Mouse (Mus musculus) WW6 (cell line): ENCODE results near the gene Trp53rkb.
"Not testable (repeated sequence)": the region's sequence is repeated elsewhere in the genome, so short reads cannot be mapped to it uniquely, and the experiment has no call there.

Experiments
- DNase-seq: peaks from one replicate; pipeline ENCODE4 v3.0.0-alpha.2; 2013; ENCODE audit warnings: low read depth, low spot score

Trp53rkb gene

GRCm38 (mm10) chr2:166792355-166792754 is at the start of gene Trp53rkb:
Gene Trp53rkb, plus strand, starts transcription at chr2:166792531.
- DNase-seq, result no peak

GRCm38 (mm10) chr2:166743504-166743903 is 48.8 kb upstream of the Trp53rkb start:
- DNase-seq, result no peak

DNA sequence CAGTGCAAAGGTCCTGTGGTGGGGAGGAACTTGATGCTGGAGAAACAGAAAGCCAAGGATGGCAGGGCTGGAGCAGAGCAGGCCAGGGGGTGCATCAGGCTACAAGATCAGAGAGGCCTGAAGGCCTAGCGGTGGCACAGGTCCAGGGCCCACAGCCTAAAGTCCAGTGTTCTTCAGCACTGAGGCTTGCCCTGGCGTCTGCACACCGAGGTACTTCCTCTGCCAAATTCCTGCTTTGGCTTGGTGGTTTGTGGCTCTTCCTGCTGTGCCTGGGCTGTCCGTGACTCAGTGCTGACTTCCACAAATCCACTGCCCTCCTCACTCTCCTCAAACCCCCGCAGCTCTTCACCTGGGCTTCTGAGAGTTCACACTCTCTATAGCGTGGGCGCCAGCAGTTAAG is 47.9 kb upstream of the Trp53rkb start:
- no peak for DNase-seq

- no peak for DNase-seq
Measured at GRCm38 (mm10) chr2:166745849-166746248, 46.5 kb upstream of the Trp53rkb start.

DNA sequence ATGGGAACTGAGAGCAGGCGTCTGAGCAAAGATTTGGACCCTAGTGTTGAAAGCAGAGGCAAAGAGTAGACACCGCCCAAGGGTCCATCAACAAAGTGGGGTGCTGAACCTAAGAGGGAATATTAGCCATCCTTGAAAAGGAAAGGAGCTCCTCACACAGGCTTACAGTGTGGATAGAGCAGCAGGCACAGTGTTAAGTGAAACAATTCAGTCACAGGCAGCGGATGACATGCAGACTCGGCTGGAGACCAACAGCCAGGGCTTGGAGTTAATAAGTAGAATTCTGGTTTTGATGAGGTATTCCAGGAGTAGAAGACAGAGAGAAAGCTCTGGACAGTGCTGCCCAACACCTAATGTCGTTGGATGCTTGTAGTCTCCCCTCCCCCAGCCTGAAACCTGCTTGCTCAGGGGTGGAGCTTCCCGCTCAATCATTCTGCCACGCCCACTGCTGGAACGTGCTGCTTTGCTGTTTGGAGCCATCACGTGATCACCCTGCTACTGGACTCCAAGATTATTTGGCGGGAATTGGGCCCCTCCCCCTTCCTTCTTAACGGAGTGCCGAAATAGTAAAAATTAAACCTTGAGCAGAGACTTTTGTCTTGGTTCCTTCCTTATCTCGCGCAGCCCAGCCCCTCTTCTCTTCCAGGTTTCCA is 45.9 kb upstream of the Trp53rkb start:
- DNase-seq, result not testable (repeated sequence)

- no peak for DNase-seq
Measured at GRCm38 (mm10) chr2:166750620-166751191, 41.6 kb upstream of the Trp53rkb start.

DNA sequence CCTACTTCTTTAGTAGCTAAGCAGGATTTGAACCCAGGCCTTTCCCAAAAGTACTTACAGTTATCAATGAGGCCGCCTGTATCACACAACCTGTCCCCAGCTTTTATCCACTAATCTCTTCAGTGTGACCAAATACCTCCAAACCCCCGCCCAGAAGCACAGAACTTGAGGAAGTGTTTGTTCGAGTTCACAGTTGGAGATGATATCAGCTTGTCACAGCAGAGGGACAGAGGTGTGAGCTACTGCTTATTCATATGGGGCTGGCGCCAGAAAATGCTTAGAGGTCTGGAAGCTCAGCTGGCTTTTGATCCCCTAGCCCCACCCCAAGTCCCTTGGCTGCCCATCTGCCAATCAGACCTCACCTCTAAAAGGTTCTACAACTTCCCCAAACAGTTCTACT is 38.1 kb upstream of the Trp53rkb start:
- no peak for DNase-seq

GRCm38 (mm10) chr2:166754760-166755159 is 37.6 kb upstream of the Trp53rkb start:
- no peak for DNase-seq

DNA sequence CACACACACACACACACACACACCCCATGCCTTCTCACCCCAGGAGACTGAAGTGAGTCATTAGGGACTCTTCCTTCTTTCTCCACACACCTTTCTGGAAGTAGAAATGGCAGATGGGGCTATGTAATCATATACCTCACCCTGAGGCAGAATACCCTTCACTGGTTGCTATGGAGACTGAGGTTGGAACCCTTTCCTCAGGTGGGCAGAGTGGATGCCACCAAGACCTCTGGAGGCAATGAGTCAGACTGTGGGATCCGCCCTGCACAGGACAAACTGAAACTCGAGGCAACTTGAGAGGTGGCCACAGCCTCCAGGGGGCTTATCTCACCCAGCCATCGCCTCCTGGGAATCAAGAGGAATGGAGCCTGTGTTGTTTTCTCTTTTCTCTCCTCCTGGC is 34.4 kb upstream of the Trp53rkb start:
- no peak for DNase-seq

- DNase-seq, result no peak
Measured at GRCm38 (mm10) chr2:166764051-166764450, 28.3 kb upstream of the Trp53rkb start.

DNA sequence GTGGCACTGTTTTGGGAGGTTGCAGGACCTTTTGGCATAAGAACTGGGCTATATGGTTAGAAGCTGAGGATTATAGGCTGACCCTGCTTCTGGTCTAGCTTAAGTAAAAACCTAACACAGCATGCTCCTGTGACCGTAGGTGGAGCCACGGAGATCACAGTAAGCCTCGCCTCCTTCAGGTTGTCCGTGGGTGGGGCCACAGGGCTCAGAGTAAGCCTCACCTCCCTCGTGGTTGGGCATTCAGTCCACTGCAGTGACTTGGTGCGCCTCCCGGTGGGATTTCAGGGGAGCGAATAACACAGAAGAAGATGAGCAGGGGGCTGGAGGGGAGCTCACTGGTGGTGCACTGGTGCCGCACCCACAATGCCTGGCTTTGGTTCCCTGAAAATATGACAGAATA is 24.7 kb upstream of the Trp53rkb start:
- no peak for DNase-seq

DNA sequence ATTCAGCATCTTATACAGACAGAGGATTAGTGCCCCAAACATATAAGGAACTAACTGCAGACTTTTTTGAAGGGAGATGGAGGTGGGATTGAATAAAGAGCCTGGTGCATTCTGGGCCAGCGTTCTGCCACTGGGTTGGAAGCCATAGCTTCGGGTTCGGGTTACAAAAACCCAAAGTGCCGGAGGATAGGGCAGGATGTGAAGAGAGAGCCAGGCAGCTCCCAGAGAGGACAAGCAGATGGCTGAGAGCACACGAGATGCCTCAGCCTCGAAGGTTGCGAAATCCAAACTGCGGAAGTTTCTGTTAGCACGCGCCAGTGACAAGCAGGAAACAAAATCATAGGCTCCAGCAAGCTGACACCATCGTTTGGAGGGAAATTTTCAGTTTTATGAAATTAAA is 20.9 kb upstream of the Trp53rkb start:
- no peak for DNase-seq

- no peak for DNase-seq
Measured at GRCm38 (mm10) chr2:166773587-166773986, 18.7 kb upstream of the Trp53rkb start.

DNA sequence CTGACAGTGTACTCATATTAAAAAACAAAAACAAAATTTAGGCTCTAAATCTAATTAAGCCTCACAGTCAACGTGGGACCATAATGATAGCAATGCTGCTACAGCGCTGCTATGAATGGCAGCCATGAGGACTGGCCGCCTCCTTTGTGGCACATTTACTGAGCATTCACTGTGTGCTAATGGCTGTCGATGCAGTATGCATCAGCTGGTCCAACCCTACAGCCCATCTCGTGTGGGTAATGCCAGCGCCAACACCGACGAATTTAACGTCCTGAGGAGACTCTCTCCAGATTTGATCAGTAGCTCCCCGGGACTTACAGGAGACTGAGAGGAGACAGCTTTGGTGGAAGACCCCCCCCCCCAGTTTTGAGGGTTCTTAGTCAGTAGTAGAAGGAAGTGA is 18.1 kb upstream of the Trp53rkb start:
- DNase-seq, result no peak

- DNase-seq, result no peak
Measured at GRCm38 (mm10) chr2:166775357-166775893, 16.9 kb upstream of the Trp53rkb start.

DNA sequence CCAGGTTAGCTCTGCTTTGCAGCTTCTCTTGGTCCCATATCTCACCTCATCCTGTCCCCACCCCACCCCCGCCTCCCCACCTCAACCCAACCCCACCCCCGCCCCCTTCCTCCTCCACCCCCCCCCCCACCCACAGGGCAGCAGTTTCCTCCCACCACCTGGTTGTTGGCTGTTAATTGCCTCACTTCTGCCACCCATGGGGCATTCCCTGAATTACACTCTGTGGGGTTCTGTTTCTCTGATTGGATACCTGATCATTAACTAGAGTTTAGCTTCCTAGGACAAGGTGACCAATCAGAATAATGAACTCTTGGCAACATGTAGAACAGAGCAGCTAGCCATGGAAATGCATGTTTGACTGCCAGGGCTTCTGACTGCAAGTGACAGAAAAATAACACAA is 16.1 kb upstream of the Trp53rkb start:
- DNase-seq, result no peak

GRCm38 (mm10) chr2:166779956-166780355 is 12.4 kb upstream of the Trp53rkb start:
- DNase-seq, result no peak

DNA sequence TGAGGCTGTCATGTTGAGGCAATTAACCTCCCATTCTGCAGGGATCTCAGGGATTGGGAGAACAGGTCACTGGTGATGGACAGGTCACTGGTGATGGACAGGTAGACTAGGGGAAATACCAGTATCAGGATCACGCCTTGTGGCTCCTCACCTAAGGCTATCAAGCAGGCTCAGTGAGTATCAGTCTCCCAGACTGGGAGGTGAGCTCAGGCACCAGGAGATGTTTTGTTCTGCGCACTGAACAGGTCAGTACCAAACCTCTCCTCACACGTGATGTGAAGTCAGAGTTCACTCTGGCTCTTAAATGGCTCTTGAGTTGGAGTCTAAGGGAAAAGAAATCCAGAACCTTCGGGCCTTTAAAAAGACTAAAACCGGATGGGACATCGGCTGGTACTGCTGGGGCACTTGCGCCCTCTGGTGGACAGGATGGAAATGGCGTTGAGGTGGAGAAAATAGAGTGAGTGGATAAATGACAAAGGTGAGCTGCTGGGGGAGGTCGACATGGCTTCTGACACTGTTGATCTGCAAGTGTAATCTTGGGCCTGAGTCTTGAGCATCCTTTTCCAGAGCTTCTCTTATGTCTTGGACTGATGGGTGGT is 11.3 kb upstream of the Trp53rkb start:
- no peak for DNase-seq

DNA sequence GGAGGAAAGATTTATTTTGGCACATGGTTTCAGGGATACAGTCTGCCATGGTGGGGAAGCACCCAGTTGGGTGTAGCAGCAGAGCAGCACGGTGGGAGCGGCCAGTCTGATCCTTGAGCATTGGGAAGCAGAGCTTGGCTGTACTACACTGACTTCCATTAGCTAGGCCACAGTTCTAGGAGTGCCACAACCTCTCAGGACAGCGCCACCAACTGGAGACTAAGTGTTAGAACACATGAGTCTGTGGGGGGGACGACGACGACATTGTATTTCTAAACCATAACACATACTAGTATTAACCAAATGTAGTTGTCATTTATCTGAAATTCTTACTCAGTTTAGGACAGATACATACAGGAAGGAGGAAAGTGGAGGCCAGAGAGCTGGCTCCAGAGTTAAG is 8.0 kb upstream of the Trp53rkb start:
- no peak for DNase-seq

DNA sequence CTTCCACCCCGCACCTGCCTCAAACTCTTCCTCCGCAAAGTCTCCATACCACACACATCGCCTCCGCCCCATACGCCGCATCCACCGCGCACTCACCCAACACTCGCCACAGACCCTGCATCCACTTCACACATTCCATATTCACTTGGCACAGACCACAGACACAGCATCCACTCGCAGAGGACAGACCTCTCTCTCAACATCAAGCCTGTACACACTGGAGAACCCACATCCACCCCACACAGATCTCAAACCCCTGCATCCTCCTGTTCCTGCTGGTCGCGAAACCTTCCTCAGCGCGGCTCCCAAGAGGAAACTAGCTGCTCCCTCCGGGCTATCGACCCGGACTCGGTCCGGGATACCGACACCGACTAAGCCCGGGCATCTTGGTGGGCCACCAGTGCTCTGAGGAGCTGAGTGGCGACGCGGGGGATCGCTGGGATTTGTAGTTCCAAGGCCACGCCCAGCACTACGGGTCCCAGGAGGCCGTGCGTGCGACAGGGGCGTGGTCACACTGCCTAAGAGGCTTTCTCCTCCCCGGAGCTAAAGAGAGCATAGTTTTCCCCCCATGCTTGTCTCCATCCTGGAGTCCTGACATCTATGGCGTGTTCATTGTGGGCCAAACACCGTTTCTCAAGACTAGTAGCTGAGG is 5.9 kb upstream of the Trp53rkb start:
- peak; percentile 85 for DNase-seq

- no peak for DNase-seq
Measured at GRCm38 (mm10) chr2:166791738-166792137, 593 bp upstream of the Trp53rkb start.

GRCm38 (mm10) chr2:166793542-166794214 is 1.3 kb downstream of the Trp53rkb start:
- not testable (repeated sequence) for DNase-seq
